Mouse (Mus musculus) neural tube, embryonic 12.5 days (tissue): ENCODE measurements around the gene Bcl7c. TPM values are rescaled to one million over a fixed set of nuclear protein-coding genes. Genes with fewer than 3 reads are reported as not detected.

Experiments
- ATAC-seq: fragments of 200-750 bp; cut with Nextera tagmentation; 2 replicates; pipeline ENCODE4 v1.8.0; 2017; ENCODE audit warnings: low read depth, mild to moderate bottlenecking, moderate TSS enrichment, moderate library complexity; ENCODE audit not compliant: low FRiP score
- H3K27ac ChIP-seq: fragments of 300-500 bp; sonication (generic); 2 replicates; pipeline ENCODE4 v1.5.1; 2016
- H3K27me3 ChIP-seq: fragments of 300-500 bp; sonication (generic); replicated peaks from 2 replicates; pipeline ENCODE4 v1.6.1; 2016; ENCODE audit warnings: mild to moderate bottlenecking
- H3K36me3 ChIP-seq: fragments of 300-500 bp; sonication (generic); 2 replicates; pipeline ENCODE4 v1.6.1; 2016; ENCODE audit warnings: mild to moderate bottlenecking
- H3K4me1 ChIP-seq: fragments of 300-500 bp; sonication (generic); 2 replicates; pipeline ENCODE4 v1.6.1; 2016
- H3K4me2 ChIP-seq: fragments of 300-500 bp; sonication (generic); replicated peaks from 2 replicates; pipeline ENCODE4 v1.6.1; 2016; ENCODE audit warnings: mild to moderate bottlenecking
- H3K4me3 ChIP-seq: fragments of 300-500 bp; sonication (generic); 2 replicates; pipeline ENCODE4 v1.5.1; 2016
- H3K9ac ChIP-seq: fragments of 300-500 bp; sonication (generic); 2 replicates; pipeline ENCODE4 v1.6.1; 2016; ENCODE audit warnings: mild to moderate bottlenecking
- H3K9me3 ChIP-seq: fragments of 300-500 bp; sonication (generic); 2 replicates; pipeline ENCODE4 v1.6.1; 2016; ENCODE audit warnings: mild to moderate bottlenecking
- WGBS: fragments of 180-500 bp; shearing (Covaris S2); methylation state at CpG from one replicate; pipeline ENCODE4 v1.1.7; 2016; 5-methylcytosine and 5-hydroxymethylcytosine counted together
- polyA plus RNA-seq: library from polyadenylated mRNA; unstranded; fragments of >200 nt; fragmentation: Nextera tagmentation; extraction: Ambion mirVana; gene quantifications from 2 replicates; pipeline ENCODE4 v1.2.1, GENCODE M21; 2016

Gene Bcl7c
- polyA plus RNA-seq, 1 experiment from 2014 or later, result 71.1 TPM

DNA sequence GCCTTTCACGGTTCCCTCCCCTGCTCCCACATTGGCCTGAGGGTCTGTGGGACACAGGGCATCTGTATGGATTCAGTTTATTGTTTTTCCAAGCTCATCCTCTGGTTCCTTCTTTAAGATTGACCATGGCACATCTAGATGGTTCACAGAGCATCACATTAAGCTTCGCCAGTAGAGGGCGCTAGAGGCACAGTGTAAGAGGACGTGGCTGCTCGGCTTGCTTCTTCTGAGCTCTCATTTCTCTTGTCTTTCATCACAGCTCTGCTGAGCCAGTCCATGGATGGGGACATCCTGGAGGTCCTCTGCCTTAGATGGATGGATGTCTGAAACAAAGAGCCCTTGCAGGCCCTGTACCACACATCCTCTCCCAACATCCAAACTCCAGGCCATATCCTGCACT lies 33.8 kb downstream of the Bcl7c start:
- Histone ChIP-seq H3K4me2 (no peak overlapping the region), H3K9me3 (no peaks in the 10 kb centered on the region), H3K36me3 (no peaks in the 10 kb centered on the region), H3K27me3 (no peaks in the 10 kb centered on the region), H3K27ac (no peak overlapping the region), H3K9ac (no peak overlapping the region; the same call in 1 of the 2 replicates), H3K4me3 (no peak overlapping the region), H3K4me1 (no peaks in the 10 kb centered on the region)
- 1% methylated on average over 5 of the region's 5 CpGs for WGBS
- 0 out of 2 replicates have a peak, but pooled peaks have one; percentile 29 for ATAC-seq

DNA sequence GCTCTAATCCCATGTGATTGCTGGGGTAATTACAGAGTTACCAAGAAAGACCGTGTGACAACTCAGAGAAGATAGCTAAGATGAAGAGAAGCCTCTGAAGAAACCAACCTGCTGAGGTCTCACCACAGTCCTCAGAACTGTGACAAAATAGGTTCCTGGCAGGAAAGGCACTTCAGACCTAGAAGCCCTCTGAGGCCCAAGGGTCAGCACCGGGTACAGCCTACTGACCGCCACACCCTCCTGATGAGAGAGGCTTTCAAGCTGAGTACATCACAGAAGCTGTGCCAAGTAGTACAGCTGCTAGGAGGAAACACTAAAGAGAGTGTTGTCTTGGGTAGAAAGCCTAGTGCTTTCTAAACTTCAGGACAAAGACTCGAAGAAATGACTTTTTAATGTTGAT lies 36.0 kb downstream of the Bcl7c start:
- H3K4me1 ChIP-seq, result no peaks in the 10 kb centered on the region
- no peak overlapping the region for H3K27ac ChIP-seq
- H3K4me3 ChIP-seq, result no peak overlapping the region
- WGBS, result 75% methylated on average over 4 of the region's 4 CpGs
- no peaks in the 10 kb centered on the region for H3K27me3 ChIP-seq
- no peak for ATAC-seq
- H3K9me3 ChIP-seq, result no peaks in the 10 kb centered on the region
- H3K9ac ChIP-seq, result no peak overlapping the region
- H3K36me3 ChIP-seq, result no peaks in the 10 kb centered on the region
- no peak overlapping the region for H3K4me2 ChIP-seq

- Histone ChIP-seq H3K9me3 (no peaks in the 10 kb centered on the region), H3K27me3 (no peaks in the 10 kb centered on the region), H3K4me3 (no peak overlapping the region), H3K4me2 (no peak overlapping the region), H3K4me1 (no peaks in the 10 kb centered on the region), H3K9ac (no peak overlapping the region), H3K27ac (no peak overlapping the region), H3K36me3 (no peaks in the 10 kb centered on the region; the same call in 1 of the 2 replicates)
- no peak for ATAC-seq
- WGBS, result 87% methylated on average over 11 of the region's 11 CpGs
These were observed 36.6 kb downstream of the Bcl7c start for GRCm38 (mm10) chr7:127671880-127672774.

DNA sequence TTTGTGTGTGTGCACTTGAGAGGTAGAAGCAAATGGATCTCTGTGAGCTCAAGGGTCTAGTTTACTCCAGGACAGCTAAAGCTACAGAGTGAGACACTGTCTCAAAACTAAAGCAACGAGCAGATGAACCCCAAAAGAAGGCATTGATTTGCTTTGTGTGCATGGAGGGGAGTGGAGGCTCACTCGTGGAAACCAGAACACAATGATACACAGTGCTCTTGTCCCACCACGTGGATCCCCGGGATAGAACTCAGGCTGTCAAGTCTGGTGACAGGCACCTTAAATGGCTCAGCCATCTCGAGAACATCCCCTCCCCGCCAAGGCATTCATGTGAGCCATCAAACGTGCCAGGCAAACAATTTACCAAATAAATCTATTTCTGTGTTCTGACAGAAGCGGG lies 41.6 kb downstream of the Bcl7c start:
- no peaks in the 10 kb centered on the region for H3K27me3 ChIP-seq
- WGBS, result 87% methylated on average over 8 of the region's 8 CpGs
- ATAC-seq, result no peak
- no peak overlapping the region for H3K4me2 ChIP-seq
- H3K4me3 ChIP-seq, result no peak overlapping the region
- no peak overlapping the region for H3K9ac ChIP-seq
- no peaks in the 10 kb centered on the region for H3K9me3 ChIP-seq
- peaks cover 20% of the 10 kb centered on the region for H3K36me3 ChIP-seq
- no peaks in the 10 kb centered on the region for H3K4me1 ChIP-seq
- H3K27ac ChIP-seq, result no peak overlapping the region

DNA sequence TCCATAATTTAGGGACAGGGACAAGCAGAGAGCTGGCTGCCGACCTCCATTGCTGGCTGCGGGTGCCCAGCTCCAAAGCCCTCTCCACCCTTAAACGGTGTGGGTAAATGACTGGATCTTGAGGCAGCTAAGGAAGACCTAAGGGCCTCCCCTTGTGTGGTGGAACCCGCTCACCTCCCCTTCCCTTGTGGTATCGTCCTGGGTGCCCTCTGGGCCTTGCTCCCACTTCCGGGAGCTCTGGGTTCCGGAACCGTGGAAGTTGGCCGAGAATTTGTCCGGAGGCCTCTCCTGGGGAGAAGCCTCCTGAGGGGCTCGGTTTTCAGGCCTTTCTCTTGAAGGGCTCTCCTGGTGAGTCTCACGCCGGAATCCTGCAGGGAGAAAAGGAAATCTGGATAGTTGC lies 42.1 kb downstream of the Bcl7c start:
- Histone ChIP-seq H3K4me3 (no peak overlapping the region), H3K9me3 (no peaks in the 10 kb centered on the region), H3K27ac (no peak overlapping the region), H3K4me1 (no peaks in the 10 kb centered on the region), H3K27me3 (no peaks in the 10 kb centered on the region), H3K4me2 (no peak overlapping the region), H3K36me3 (peaks cover 20% of the 10 kb centered on the region), H3K9ac (no peak overlapping the region)
- ATAC-seq, result no peak
- WGBS, result 91% methylated on average over 13 of the region's 13 CpGs

DNA sequence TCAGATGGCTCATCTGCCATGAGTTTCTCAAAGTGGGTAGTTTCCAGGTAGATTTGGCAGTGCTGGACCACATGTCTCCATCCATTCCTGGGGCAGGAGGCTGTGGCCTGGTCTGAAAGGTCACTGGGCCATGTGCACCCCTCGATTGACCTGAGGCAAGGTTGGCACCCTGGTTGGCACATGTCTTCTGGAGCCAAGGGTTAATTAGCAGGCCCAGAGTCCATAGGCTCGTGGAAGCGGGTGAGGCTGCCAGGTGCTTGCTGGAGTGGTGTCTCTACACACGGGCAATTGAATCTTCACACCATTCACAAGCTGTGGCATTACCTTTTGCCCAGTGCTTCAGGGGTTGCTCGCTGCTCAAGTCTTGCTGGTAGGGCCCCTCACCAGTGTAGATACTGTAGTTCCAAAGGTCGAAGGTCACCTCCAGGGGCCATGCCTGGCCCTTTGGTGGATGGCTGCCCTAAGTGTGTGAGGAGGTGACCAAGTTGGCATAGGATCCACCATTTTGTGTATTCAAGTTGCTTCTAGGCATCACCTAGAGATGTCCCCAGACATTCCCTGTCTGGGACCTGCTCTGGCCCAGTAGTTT lies 42.6 kb downstream of the Bcl7c start:
- Histone ChIP-seq H3K9me3 (no peaks in the 10 kb centered on the region), H3K27me3 (no peaks in the 10 kb centered on the region), H3K4me2 (no peak overlapping the region), H3K4me3 (no peak overlapping the region), H3K9ac (no peak overlapping the region), H3K27ac (no peak overlapping the region), H3K36me3 (peaks cover 20% of the 10 kb centered on the region), H3K4me1 (no peaks in the 10 kb centered on the region)
- WGBS, result 92% methylated on average over 6 of the region's 6 CpGs
- ATAC-seq, result no peak

DNA sequence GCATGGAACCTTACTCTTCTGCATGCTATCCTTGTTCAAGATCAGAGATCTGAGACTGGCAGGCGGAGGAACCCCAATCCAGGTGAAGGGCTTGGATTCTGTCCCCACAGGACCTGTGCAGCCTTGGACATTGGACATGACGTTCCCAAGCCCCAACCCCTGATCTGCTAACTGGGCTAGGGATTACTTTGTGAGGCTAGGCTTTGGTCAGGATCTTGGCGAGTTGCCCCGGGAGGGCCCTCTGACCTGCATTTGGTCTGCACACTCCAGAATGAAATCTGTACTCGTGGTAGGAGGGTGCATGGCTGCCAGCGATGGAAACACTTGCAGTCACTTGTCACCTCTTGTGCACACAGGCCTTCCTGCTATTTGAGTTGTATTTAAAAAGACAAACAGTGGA lies 45.8 kb downstream of the Bcl7c start:
- no peak overlapping the region for H3K27ac ChIP-seq

DNA sequence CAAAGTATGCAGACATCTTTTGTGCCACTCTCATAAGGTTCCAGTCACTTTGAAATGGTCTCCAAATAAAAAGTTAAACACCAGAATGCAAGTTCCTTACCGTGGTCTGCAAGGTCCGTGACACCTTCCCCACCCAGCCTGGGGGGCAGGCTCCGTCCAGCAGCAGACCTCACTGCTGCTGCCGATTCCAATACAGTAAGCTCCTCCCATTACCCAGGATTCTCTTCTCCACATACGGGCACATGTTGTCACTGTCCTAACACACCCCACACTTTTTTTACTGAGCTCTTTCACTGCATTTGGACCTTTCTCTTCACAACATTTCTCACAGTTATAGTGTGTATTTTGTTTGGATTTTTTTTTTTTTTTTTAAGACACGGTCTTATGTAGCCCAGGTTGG lies 46.9 kb downstream of the Bcl7c start:
- WGBS, result 83% methylated on average over 6 of the region's 6 CpGs
- H3K9me3 ChIP-seq, result no peaks in the 10 kb centered on the region
- ATAC-seq, result no peak
- no peak overlapping the region for H3K27ac ChIP-seq
- peaks cover 20% of the 10 kb centered on the region for H3K36me3 ChIP-seq
- H3K4me2 ChIP-seq, result no peak overlapping the region
- no peak overlapping the region for H3K4me3 ChIP-seq
- no peaks in the 10 kb centered on the region for H3K27me3 ChIP-seq
- H3K9ac ChIP-seq, result no peak overlapping the region
- H3K4me1 ChIP-seq, result no peaks in the 10 kb centered on the region

More for the DNA sequence above, 45.8 kb downstream of the Bcl7c start:
- Histone ChIP-seq H3K9me3 (no peaks in the 10 kb centered on the region), H3K4me2 (no peak overlapping the region), H3K4me1 (no peaks in the 10 kb centered on the region), H3K4me3 (no peak overlapping the region), H3K27me3 (no peaks in the 10 kb centered on the region), H3K9ac (no peak overlapping the region), H3K36me3 (peaks cover 20% of the 10 kb centered on the region)
- ATAC-seq, result no peak
- 91% methylated on average over 6 of the region's 6 CpGs for WGBS

GRCm38 (mm10) chr7:127660882-127661281 lies 47.9 kb downstream of the Bcl7c start:
- Histone ChIP-seq H3K36me3 (peaks cover 10% of the 10 kb centered on the region; the same call in 1 of the 2 replicates), H3K27me3 (no peaks in the 10 kb centered on the region), H3K9me3 (no peaks in the 10 kb centered on the region), H3K9ac (no peak overlapping the region), H3K4me3 (no peak overlapping the region), H3K4me1 (no peaks in the 10 kb centered on the region), H3K4me2 (no peak overlapping the region), H3K27ac (no peak overlapping the region)
- no peak for ATAC-seq
- WGBS, result 84% methylated on average over 3 of the region's 3 CpGs

- Histone ChIP-seq H3K4me3 (no peak overlapping the region), H3K4me1 (no peaks in the 10 kb centered on the region), H3K27ac (no peak overlapping the region), H3K4me2 (no peak overlapping the region), H3K36me3 (no peaks in the 10 kb centered on the region), H3K9me3 (no peaks in the 10 kb centered on the region), H3K9ac (no peak overlapping the region), H3K27me3 (no peaks in the 10 kb centered on the region)
- no peak for ATAC-seq
- 32% methylated on average over 4 of the region's 4 CpGs for WGBS
These were observed 51.8 kb downstream of the Bcl7c start for GRCm38 (mm10) chr7:127656946-127657345.

DNA sequence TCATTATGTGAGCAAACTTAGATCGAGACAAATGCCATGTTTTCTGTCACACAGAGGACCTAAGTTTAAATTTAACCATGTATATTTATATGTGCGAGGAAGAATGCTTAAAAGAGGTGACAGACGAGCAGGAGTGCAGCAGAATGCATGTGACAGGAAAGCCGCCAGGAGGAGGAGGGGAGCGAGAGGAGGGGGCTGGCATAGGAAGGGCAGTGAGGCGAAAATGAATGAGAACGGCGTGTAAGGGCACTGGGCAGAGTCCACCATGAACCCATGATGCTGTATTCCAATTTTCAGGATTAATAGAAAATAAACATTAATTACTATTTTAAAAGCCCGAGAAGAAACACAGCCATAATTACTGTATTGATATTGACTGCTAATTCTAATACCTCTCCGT lies 54.4 kb downstream of the Bcl7c start:
- no peak for ATAC-seq
- 77% methylated on average over 10 of the region's 10 CpGs for WGBS

GRCm38 (mm10) chr7:127652050-127652449 lies 56.7 kb downstream of the Bcl7c start:
- ATAC-seq, result no peak
- no peaks in the 10 kb centered on the region for H3K4me1 ChIP-seq
- no peaks in the 10 kb centered on the region; the same call in 1 of the 2 replicates for H3K27me3 ChIP-seq
- peak overlapping the region; percentile 26 for H3K4me2 ChIP-seq
- H3K9ac ChIP-seq, result no peak overlapping the region
- no peaks in the 10 kb centered on the region for H3K9me3 ChIP-seq
- no peak overlapping the region for H3K27ac ChIP-seq
- H3K36me3 ChIP-seq, result no peaks in the 10 kb centered on the region
- no peak overlapping the region for H3K4me3 ChIP-seq
- 9% methylated on average over 18 of the region's 18 CpGs for WGBS

More for the DNA sequence above, 54.4 kb downstream of the Bcl7c start:
- H3K27me3 ChIP-seq, result no peaks in the 10 kb centered on the region; the same call in 1 of the 2 replicates
- H3K9ac ChIP-seq, result no peak overlapping the region
- H3K4me1 ChIP-seq, result no peaks in the 10 kb centered on the region
- H3K4me3 ChIP-seq, result no peak overlapping the region
- no peaks in the 10 kb centered on the region for H3K9me3 ChIP-seq
- no peaks in the 10 kb centered on the region for H3K36me3 ChIP-seq
- H3K4me2 ChIP-seq, result no peak overlapping the region
- H3K27ac ChIP-seq, result no peak overlapping the region
